Mouse (Mus musculus) pancreas, adult 10 weeks (tissue): ENCODE measurements around the gene C530008M17Rik. TPM values are rescaled to one million over a fixed set of nuclear protein-coding genes. Genes with fewer than 3 reads are reported as not detected.

Experiments
- polyA plus RNA-seq: library from polyadenylated mRNA; stranded (reverse); fragments of 350-450 nt; fragmentation: Illumina TruSeq; extraction: RNeasy Lipid Tissue Mini Kit (QIAGEN cat#74804); gene quantifications from one replicate; pipeline ENCODE4 v1.2.3, GENCODE M21; 2015; ENCODE audit warnings: low read depth, low replicate concordance; ENCODE audit not compliant: insufficient read depth

C530008M17Rik gene
- polyA plus RNA-seq: not detected

GRCm38 (mm10) chr5:76656212-76656611 is at the start of gene C530008M17Rik:
Gene C530008M17Rik (plus strand): TSS chr5:76656512.

GRCm38 (mm10) chr5:76905405-76906154 is 249.3 kb downstream of the C530008M17Rik start, which contains the start of gene Aasdh:
Gene Aasdh (minus strand): TSS chr5:76905514.

Other genes starting within 250 kb of the C530008M17Rik start
- gene Gm7271, start 172.5 kb upstream of the C530008M17Rik start, polyA plus RNA-seq: not detected
- gene Exoc1, start 127.2 kb upstream of the C530008M17Rik start, polyA plus RNA-seq: 13.2 TPM
- 1.00 TPM for gene Cep135, start 67.8 kb upstream of the C530008M17Rik start, polyA plus RNA-seq
- 10.9 TPM for gene Aasdh, start 249.0 kb downstream of the C530008M17Rik start, polyA plus RNA-seq